Mouse (Mus musculus): ENCODE results near the gene Rrp15. TPM values are rescaled to one million over a fixed set of nuclear protein-coding genes. Genes with fewer than 3 reads are reported as not detected.

Rrp15 gene
- polyA plus RNA-seq, 1 experiment from 2014 or later, result 33.1 TPM

GRCm38 (mm10) chr1:186735537-186735936 lies 13.6 kb downstream of the Rrp15 start:
- Histone ChIP-seq H3K9ac (ENCODE audit: low read length) (no peak overlapping the region), H3K27me3 (ENCODE audit: control insufficient read depth, insufficient read depth, low read length) (no peaks in the 10 kb centered on the region), H3K9me3 (ENCODE audit: control insufficient read depth, low read length) (no peaks in the 10 kb centered on the region), H3K27ac (replicated peaks) (no peak overlapping the region), H3K4me3 (ENCODE audit: low read depth, low read length) (no peak overlapping the region), H3K36me3 (ENCODE audit: control insufficient read depth, insufficient read depth, low read length) (no peaks in the 10 kb centered on the region; the same call in 1 of the 2 replicates), H3K4me2 (replicated peaks; ENCODE audit: low read depth) (no peak overlapping the region), H3K4me1 (replicated peaks; ENCODE audit: control insufficient read depth, insufficient read depth) (no peaks in the 10 kb centered on the region)
- TF ChIP-seq CTCF (IDR thresholded peaks at IDR 0.05; ENCODE audit: low read depth), result no peak
- no peak for TF ChIP-seq EP300 (optimal IDR thresholded peaks at IDR 0.05)
- 91% methylated on average over 5 of the region's 5 CpGs for WGBS
- ATAC-seq (ENCODE audit: low FRiP score, low TSS enrichment) (no peak), DNase-seq (ENCODE audit: low spot score) (no peak)

GRCm38 (mm10) chr1:186733052-186733451 lies 16.1 kb downstream of the Rrp15 start:
- Histone ChIP-seq H3K4me2 (replicated peaks; ENCODE audit: low read depth) (no peak overlapping the region), H3K36me3 (ENCODE audit: control insufficient read depth, insufficient read depth, low read length) (no peaks in the 10 kb centered on the region; the same call in 1 of the 2 replicates), H3K27me3 (ENCODE audit: control insufficient read depth, insufficient read depth, low read length) (no peaks in the 10 kb centered on the region), H3K9ac (ENCODE audit: low read length) (no peak overlapping the region), H3K9me3 (ENCODE audit: control insufficient read depth, low read length) (no peaks in the 10 kb centered on the region), H3K4me3 (ENCODE audit: low read depth, low read length) (no peak overlapping the region), H3K4me1 (replicated peaks; ENCODE audit: control insufficient read depth, insufficient read depth) (no peaks in the 10 kb centered on the region), H3K27ac (replicated peaks) (no peak overlapping the region)
- TF ChIP-seq EP300 (optimal IDR thresholded peaks at IDR 0.05), result no peak
- no peak for TF ChIP-seq CTCF (IDR thresholded peaks at IDR 0.05; ENCODE audit: low read depth)
- WGBS, result 95% methylated on average over 8 of the region's 8 CpGs
- ATAC-seq (ENCODE audit: low FRiP score, low TSS enrichment) (no peak), DNase-seq (ENCODE audit: low spot score) (no peak)

GRCm38 (mm10) chr1:186728778-186729177 lies 20.4 kb downstream of the Rrp15 start:
- WGBS, result 59% methylated on average over 4 of the region's 4 CpGs
- TF ChIP-seq CTCF (IDR thresholded peaks at IDR 0.05; ENCODE audit: low read depth), result no peak
- TF ChIP-seq EP300 (optimal IDR thresholded peaks at IDR 0.05), result no peak
- Histone ChIP-seq H3K27ac (replicated peaks) (no peak overlapping the region), H3K9me3 (ENCODE audit: control insufficient read depth, low read length) (no peaks in the 10 kb centered on the region), H3K27me3 (ENCODE audit: control insufficient read depth, insufficient read depth, low read length) (no peaks in the 10 kb centered on the region), H3K36me3 (ENCODE audit: control insufficient read depth, insufficient read depth, low read length) (no peaks in the 10 kb centered on the region), H3K4me1 (replicated peaks; ENCODE audit: control insufficient read depth, insufficient read depth) (no peaks in the 10 kb centered on the region), H3K4me2 (replicated peaks; ENCODE audit: low read depth) (no peak overlapping the region), H3K4me3 (ENCODE audit: low read depth, low read length) (no peak overlapping the region), H3K9ac (ENCODE audit: low read length) (no peak overlapping the region)
- DNase-seq (ENCODE audit: low spot score) (no peak), ATAC-seq (ENCODE audit: low FRiP score, low TSS enrichment) (peak; percentile 72)

GRCm38 (mm10) chr1:186726117-186726516 lies 23.0 kb downstream of the Rrp15 start:
- Histone ChIP-seq H3K27me3 (ENCODE audit: control insufficient read depth, insufficient read depth, low read length) (no peaks in the 10 kb centered on the region), H3K4me3 (ENCODE audit: low read depth, low read length) (no peak overlapping the region), H3K27ac (replicated peaks) (no peak overlapping the region), H3K36me3 (ENCODE audit: control insufficient read depth, insufficient read depth, low read length) (no peaks in the 10 kb centered on the region), H3K9ac (ENCODE audit: low read length) (no peak overlapping the region), H3K9me3 (ENCODE audit: control insufficient read depth, low read length) (no peaks in the 10 kb centered on the region), H3K4me1 (replicated peaks; ENCODE audit: control insufficient read depth, insufficient read depth) (no peaks in the 10 kb centered on the region), H3K4me2 (replicated peaks; ENCODE audit: low read depth) (no peak overlapping the region)
- no peak for DNase-seq (ENCODE audit: low spot score)
- WGBS, result 74% methylated on average over 7 of the region's 7 CpGs
- no peak for TF ChIP-seq EP300 (optimal IDR thresholded peaks at IDR 0.05)
- no peak for ATAC-seq (ENCODE audit: low FRiP score, low TSS enrichment)

- TF ChIP-seq CTCF (IDR thresholded peaks at IDR 0.05; ENCODE audit: low read depth) (no peak), EP300 (optimal IDR thresholded peaks at IDR 0.05) (no peak)
- Histone ChIP-seq H3K9ac (ENCODE audit: low read length) (no peak overlapping the region), H3K4me3 (ENCODE audit: low read depth, low read length) (no peak overlapping the region), H3K4me1 (replicated peaks; ENCODE audit: control insufficient read depth, insufficient read depth) (no peaks in the 10 kb centered on the region), H3K27ac (replicated peaks) (no peak overlapping the region), H3K36me3 (ENCODE audit: control insufficient read depth, insufficient read depth, low read length) (peaks cover 9% of the 10 kb centered on the region; the same call in 1 of the 2 replicates), H3K9me3 (ENCODE audit: control insufficient read depth, low read length) (no peaks in the 10 kb centered on the region), H3K4me2 (replicated peaks; ENCODE audit: low read depth) (no peak overlapping the region), H3K27me3 (ENCODE audit: control insufficient read depth, insufficient read depth, low read length) (no peaks in the 10 kb centered on the region)
- ATAC-seq (ENCODE audit: low FRiP score, low TSS enrichment) (no peak), DNase-seq (ENCODE audit: low spot score) (no peak)
- WGBS, result 80% methylated on average over 9 of the region's 9 CpGs
These were observed 26.9 kb downstream of the Rrp15 start for GRCm38 (mm10) chr1:186722299-186722698.

- H3K9me3 ChIP-seq (ENCODE audit: control insufficient read depth, low read length), result no peaks in the 10 kb centered on the region
- TF ChIP-seq CTCF (IDR thresholded peaks at IDR 0.05; ENCODE audit: low read depth) (peak; percentile 100), EP300 (optimal IDR thresholded peaks at IDR 0.05) (no peak)
- H3K36me3 ChIP-seq (ENCODE audit: control insufficient read depth, insufficient read depth, low read length), result peaks cover 9% of the 10 kb centered on the region; the same call in 1 of the 2 replicates
- DNase-seq (ENCODE audit: low spot score) (peak; percentile 84), ATAC-seq (ENCODE audit: low FRiP score, low TSS enrichment) (peak; percentile 78)
- H3K9ac ChIP-seq (ENCODE audit: low read length), result no peak overlapping the region
- H3K4me1 ChIP-seq (replicated peaks; ENCODE audit: control insufficient read depth, insufficient read depth), result no peaks in the 10 kb centered on the region
- H3K27me3 ChIP-seq (ENCODE audit: control insufficient read depth, insufficient read depth, low read length), result no peaks in the 10 kb centered on the region
- no peak overlapping the region for H3K4me3 ChIP-seq (ENCODE audit: low read depth, low read length)
- H3K27ac ChIP-seq (replicated peaks), result no peak overlapping the region
- WGBS, result 34% methylated on average over 12 of the region's 12 CpGs
- H3K4me2 ChIP-seq (replicated peaks; ENCODE audit: low read depth), result no peak overlapping the region
These were observed 27.3 kb downstream of the Rrp15 start for GRCm38 (mm10) chr1:186721846-186722245.
